Mouse (Mus musculus): ENCODE measurements around the gene Mgat4e.
"Not testable (repeated sequence)": the region's sequence is repeated elsewhere in the genome, so short reads cannot be mapped to it uniquely, and the experiment has no call there.

Mgat4e gene

DNA sequence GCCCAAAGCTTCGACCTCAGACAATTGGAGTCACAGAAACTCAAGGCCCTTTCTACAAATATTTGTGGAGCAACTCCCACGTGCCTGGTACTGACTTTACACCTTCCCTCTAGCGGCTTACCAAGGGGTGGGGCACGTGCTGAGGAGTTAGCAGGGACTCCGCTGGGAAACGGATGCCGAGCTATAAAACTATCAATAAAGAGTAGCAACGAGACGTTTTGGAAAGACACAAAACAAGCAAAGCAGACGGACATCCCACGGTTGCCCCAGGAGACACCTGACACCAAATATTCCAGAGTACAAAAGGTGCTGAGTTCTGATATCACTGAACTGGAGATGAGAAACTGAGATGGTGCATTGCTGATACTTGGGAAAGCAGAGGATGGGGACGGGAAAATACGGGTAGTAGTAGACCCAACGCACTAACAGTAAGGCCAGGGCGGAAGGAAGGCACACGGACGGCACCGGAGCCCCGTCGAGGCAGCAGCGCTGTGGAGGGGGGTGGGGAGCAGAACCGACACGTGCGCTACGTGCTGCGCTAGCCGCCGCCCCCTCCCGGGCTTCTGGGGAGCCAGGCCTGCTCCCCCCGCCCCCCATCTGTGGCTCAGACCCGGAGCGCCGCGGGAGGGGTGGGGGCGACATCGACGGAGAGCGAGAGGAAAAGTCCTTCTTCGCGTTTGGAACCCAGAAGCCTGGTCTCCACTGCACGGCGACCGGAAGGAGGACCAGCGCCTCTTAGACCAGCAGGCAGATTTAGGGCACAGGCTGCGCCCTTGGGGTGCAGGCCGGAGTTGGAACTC is 6.6 kb upstream of the Mgat4e start:
- no peak for DNase-seq (ENCODE audit: extremely low read depth, low read depth)

- DNase-seq (ENCODE audit: extremely low read depth, low read depth) = no peak
Measured at GRCm38 (mm10) chr1:134555240-134555870, 5.9 kb upstream of the Mgat4e start.

- no peak for DNase-seq (ENCODE audit: extremely low read depth, low read depth)
Measured at GRCm38 (mm10) chr1:134552396-134552795, 2.9 kb upstream of the Mgat4e start.

- no peak for DNase-seq (ENCODE audit: extremely low read depth, low read depth)
Measured at GRCm38 (mm10) chr1:134551869-134552268, 2.4 kb upstream of the Mgat4e start.

DNA sequence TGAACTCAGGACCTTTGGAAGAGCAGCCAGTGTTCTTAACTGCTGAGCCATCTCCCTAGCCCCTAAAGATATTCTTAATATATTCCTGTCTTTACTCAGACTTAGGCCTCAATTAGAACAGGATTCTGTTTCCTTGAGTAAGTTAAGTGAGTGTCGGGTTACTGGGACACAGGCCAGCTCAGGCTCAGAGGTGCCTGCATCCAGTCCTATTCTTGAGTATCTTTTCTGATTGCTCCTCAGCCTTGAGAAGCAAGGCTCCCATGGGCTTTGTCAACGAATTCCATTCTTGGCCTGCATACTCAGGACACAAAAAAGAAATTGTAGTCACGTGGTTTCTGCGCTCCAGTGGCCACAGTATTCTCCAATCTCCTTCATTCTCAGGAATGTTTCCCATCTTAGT is 1.3 kb downstream of the Mgat4e start:
- DNase-seq (ENCODE audit: extremely low read depth, low read depth) = no peak

DNA sequence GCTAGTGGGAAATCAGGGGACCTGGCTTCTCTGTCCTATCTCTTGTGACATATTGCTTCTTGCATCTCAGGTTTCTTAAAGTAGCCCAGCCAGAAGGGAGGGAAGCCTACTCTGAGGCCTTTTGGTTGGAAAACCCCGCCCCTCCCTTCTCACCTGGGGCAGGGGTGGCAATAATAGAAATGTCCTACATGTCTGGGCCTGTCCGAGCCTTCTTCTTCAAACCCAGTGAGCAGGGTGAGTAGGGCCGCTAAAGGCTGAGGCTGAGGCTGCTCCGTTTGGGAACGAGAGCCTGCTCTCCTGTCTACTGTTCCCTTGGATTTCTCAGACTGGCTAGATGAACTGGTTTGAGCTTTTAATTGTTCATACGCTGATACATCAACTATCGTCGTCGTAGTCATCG is 8.9 kb downstream of the Mgat4e start:
- DNase-seq (ENCODE audit: extremely low read depth, low read depth) = no peak

GRCm38 (mm10) chr1:134535513-134535912 is 14.0 kb downstream of the Mgat4e start:
- no peak for DNase-seq (ENCODE audit: extremely low read depth, low read depth)

GRCm38 (mm10) chr1:134535054-134535453 is 14.4 kb downstream of the Mgat4e start:
- no peak for DNase-seq (ENCODE audit: extremely low read depth, low read depth)

DNA sequence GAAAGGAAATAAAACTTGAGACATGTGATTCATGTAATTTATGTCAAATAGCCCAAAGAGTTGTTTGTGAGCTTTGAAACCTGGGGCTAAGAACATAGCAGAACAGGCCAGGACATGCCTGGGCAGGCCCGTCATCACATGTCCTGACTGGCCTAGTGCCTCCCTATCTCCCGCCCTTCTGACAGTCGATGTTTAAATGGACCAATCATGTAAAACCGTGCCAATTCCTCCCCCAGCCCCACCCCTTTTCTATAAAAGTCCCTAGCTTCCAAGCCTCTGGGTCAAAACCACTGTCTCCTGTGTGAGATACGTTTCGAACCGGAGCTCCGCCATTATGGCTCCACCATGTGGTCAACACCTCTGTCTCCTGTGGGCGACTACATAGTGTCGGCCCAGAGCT is 15.8 kb downstream of the Mgat4e start:
- DNase-seq (ENCODE audit: extremely low read depth, low read depth) = not testable (repeated sequence)

GRCm38 (mm10) chr1:134530618-134531017 is 18.9 kb downstream of the Mgat4e start:
- DNase-seq (ENCODE audit: extremely low read depth, low read depth) = no peak

DNA sequence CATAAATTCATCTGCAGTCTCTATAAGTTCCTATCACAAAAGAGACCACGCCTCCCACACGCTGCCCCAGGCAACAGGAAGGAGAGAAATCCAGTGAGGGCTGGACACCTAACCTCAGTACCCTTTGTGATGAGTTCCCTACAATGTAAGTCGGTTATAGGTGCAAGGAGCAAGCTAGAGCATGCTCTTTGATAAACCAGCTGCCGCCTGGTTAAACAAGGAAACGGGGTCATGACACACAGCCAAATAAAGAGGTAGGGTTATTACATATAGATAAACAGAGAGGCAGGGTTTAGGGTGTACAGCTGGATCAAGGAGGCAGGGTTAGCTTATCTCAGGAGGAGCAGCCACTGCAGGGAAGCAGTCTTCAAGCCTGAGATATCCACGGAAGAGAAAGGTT is 22.7 kb downstream of the Mgat4e start:
- DNase-seq (ENCODE audit: extremely low read depth, low read depth) = peak; percentile 93

DNA sequence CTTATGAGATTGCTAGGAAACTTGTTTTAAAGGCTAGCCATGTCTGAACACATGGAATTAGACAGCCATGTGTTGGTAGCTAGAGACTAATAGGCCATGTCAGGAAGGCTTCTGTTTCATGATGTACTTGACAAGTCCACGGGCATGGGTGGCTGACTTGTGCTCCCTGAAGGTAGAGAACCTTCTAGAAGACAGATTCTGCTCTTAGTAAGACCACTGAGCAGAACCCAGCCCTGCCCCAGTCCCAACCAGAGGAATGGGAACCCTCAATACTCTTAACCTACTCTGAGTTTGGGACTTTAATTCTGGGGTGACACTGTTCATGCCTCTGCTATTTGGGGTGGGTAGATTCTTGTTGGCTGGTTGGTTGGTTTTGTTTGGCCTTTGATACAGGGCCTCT is 24.5 kb downstream of the Mgat4e start:
- no peak for DNase-seq (ENCODE audit: extremely low read depth, low read depth)

- DNase-seq (ENCODE audit: extremely low read depth, low read depth) = no peak
Measured at GRCm38 (mm10) chr1:134524424-134524823, 25.1 kb downstream of the Mgat4e start.

DNA sequence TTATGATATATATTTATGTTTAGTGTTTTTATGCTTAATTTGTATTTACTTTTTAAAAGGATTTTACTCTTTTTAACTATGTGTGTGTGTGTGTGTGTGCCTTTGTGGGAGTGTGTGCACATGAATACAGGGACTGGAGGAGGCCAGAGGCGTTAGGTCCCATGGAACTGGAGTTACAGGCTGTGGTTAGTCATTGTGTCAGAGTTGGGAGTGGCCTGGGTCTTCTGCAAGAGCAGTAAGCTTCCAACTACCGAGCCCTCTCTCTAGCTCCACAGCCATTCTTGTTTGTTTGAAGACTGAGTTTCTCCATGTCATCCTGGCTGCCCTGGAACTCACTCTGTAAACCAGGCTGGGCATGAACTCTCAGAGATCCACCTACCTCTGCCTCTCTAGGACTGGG is 27.2 kb downstream of the Mgat4e start:
- DNase-seq (ENCODE audit: extremely low read depth, low read depth) = no peak

DNA sequence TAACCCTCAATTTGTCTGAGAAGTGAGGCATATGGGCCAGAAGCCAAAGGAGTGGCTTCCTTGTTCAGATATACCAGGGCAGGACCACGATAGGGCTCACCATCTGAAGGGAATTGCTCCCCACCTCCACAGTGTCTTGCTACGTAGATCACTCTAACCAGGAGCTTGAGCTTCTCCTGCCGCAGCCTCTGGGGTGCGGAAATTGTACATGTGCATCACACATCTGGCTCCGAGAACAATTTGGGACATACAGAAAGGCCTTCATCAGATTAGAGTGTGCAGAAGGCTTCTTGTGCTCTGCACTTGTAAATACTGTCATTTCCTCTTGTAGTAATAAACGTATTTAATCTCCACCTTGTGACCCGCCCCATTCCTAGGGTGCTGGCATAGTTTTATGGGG is 28.3 kb downstream of the Mgat4e start:
- peak; percentile 61 for DNase-seq (ENCODE audit: extremely low read depth, low read depth)

GRCm38 (mm10) chr1:134520001-134520721 is 29.3 kb downstream of the Mgat4e start:
- DNase-seq (ENCODE audit: extremely low read depth, low read depth) = peak; percentile 42

GRCm38 (mm10) chr1:134519201-134519600 is 30.3 kb downstream of the Mgat4e start:
- not testable (repeated sequence) for DNase-seq (ENCODE audit: extremely low read depth, low read depth)

DNA sequence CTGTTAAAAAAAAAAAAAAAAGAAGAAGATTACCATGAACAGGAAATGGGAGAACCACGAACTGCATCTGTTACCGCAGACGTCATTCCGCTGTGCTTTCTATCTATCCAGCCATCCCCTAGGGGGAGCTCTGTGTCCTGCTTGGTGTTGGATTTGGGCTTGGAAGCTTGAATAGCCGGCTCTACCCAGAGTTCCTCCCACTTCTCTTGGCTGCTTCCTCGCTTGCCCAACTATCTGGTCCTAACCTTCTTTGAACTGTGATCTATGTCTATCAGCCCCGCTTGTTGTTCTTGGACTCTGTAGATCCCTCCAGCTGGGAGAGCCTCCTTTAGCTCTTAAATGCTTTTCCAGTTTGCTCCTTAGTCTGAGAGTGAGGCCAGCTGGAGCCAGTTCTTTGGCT is 30.8 kb downstream of the Mgat4e start:
- peak; percentile 90 for DNase-seq (ENCODE audit: extremely low read depth, low read depth)

DNA sequence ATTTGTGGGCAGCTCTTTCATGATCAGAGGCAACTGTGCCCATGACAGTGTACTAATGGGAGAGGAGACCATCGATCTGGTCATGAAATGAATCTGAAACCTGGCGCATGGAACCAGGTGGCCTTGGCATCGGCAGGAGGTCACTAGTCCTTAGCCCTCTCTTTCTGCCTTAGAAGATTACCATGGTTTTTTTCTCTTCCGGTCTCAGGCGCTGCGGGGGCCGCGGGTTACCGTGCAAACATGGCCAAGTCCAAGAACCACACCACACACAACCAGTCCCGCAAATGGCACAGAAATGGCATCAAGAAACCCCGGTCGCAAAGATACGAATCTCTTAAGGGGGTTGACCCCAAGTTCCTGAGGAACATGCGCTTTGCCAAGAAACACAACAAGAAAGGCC is 31.6 kb downstream of the Mgat4e start:
- not testable (repeated sequence) for DNase-seq (ENCODE audit: extremely low read depth, low read depth)

DNA sequence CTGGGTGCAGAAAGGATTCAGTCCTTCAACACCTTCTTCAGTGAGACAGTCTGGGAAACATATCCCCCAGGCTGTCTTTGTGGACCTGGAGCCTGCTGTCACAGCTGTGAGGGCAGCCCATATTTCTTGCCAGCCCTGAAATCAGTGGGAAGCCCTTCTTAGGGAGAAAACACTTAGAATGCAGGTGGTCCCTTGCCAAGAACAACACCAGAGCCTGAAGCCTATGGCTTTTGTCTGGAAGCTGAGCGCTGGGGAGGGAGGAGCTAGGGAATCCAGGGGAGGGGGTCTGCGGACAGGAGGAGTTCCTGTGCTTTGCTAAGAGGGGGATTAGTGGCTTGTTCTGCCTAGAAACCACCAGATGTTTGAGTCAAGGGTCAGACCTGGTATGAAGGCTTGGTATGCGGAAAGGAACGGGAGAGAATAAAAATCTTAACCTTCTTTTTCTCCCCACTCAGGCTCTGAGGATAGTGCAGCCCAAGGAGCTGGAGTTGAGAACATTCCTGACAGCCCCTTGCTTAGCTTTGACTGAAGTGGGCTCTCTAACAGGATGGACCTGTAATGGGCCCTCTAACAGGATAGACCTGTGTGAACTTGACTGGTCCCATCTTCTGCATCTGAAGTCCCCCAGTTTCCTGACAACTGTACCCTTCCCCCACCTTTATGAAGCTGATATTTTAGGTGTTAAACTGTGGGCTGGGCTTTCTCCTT is 32.8 kb downstream of the Mgat4e start:
- DNase-seq (ENCODE audit: extremely low read depth, low read depth) = no peak

- no peak for DNase-seq (ENCODE audit: extremely low read depth, low read depth)
Measured at GRCm38 (mm10) chr1:134515891-134516290, 33.6 kb downstream of the Mgat4e start.

All from MEL-GATA-1-ER (cell line).